Mouse (Mus musculus): ENCODE data around the gene Tm4sf5. TPM values are rescaled to one million over a fixed set of nuclear protein-coding genes. Genes with fewer than 3 reads are reported as not detected.
A peak's percentile ranks its signal among the peaks of the same experiment; 100 is the strongest.

Gene Tm4sf5
- polyA plus RNA-seq, 1 experiment, result 587 TPM

- Histone ChIP-seq H3K27me3 (ENCODE audit: control insufficient read depth, insufficient read depth, low read length) (no peaks in the 10 kb centered on the region), H3K4me1 (ENCODE audit: control insufficient read depth, insufficient read depth, insufficient read length, low read length) (peaks cover 19% of the 10 kb centered on the region), H3K27ac (ENCODE audit: insufficient read depth, low read depth, low read length) (peak overlapping the region; percentile 72), H3K36me3 (ENCODE audit: control insufficient read depth, insufficient read depth, low read length) (peaks cover 25% of the 10 kb centered on the region), H3K4me3 (ENCODE audit: low read depth, low read length) (peak overlapping the region; percentile 51)
- peak; percentile 67 for TF ChIP-seq CTCF (IDR thresholded peaks at IDR 0.05; ENCODE audit: extremely low read depth, insufficient read length, insufficient replicate concordance, low read depth, low read length)
- TF ChIP-seq POLR2A (IDR thresholded peaks at IDR 0.05; ENCODE audit: low read depth, low read length), result no peak
- 13% methylated on average over 19 of the region's 19 CpGs for WGBS
Measured at GRCm38 (mm10) chr11:70509753-70510564, 4.9 kb downstream of the Tm4sf5 start.

GRCm38 (mm10) chr11:70511242-70511641 is 6.2 kb downstream of the Tm4sf5 start:
- WGBS, result 85% methylated on average over 2 of the region's 2 CpGs
- H3K4me3 ChIP-seq (ENCODE audit: low read depth, low read length), result no peak overlapping the region
- TF ChIP-seq POLR2A (IDR thresholded peaks at IDR 0.05; ENCODE audit: low read depth, low read length) (no peak), CTCF (IDR thresholded peaks at IDR 0.05; ENCODE audit: extremely low read depth, insufficient read length, insufficient replicate concordance, low read depth, low read length) (no peak)
- no peak overlapping the region for H3K27ac ChIP-seq (ENCODE audit: insufficient read depth, low read depth, low read length)
- H3K4me1 ChIP-seq (ENCODE audit: control insufficient read depth, insufficient read depth, insufficient read length, low read length), result peaks cover 19% of the 10 kb centered on the region
- peaks cover 25% of the 10 kb centered on the region for H3K36me3 ChIP-seq (ENCODE audit: control insufficient read depth, insufficient read depth, low read length)
- H3K27me3 ChIP-seq (ENCODE audit: control insufficient read depth, insufficient read depth, low read length), result no peaks in the 10 kb centered on the region

- 94% methylated on average over 7 of the region's 7 CpGs for WGBS
- Histone ChIP-seq H3K36me3 (ENCODE audit: control insufficient read depth, insufficient read depth, low read length) (peaks cover 25% of the 10 kb centered on the region), H3K27ac (ENCODE audit: insufficient read depth, low read depth, low read length) (no peak overlapping the region), H3K27me3 (ENCODE audit: control insufficient read depth, insufficient read depth, low read length) (no peaks in the 10 kb centered on the region), H3K4me3 (ENCODE audit: low read depth, low read length) (no peak overlapping the region), H3K4me1 (ENCODE audit: control insufficient read depth, insufficient read depth, insufficient read length, low read length) (peaks cover 19% of the 10 kb centered on the region)
- no peak for TF ChIP-seq POLR2A (IDR thresholded peaks at IDR 0.05; ENCODE audit: low read depth, low read length)
- no peak for TF ChIP-seq CTCF (IDR thresholded peaks at IDR 0.05; ENCODE audit: extremely low read depth, insufficient read length, insufficient replicate concordance, low read depth, low read length)
Measured at GRCm38 (mm10) chr11:70511825-70512224, 6.8 kb downstream of the Tm4sf5 start.

- H3K27me3 ChIP-seq (ENCODE audit: control insufficient read depth, insufficient read depth, low read length), result no peaks in the 10 kb centered on the region
- TF ChIP-seq POLR2A (IDR thresholded peaks at IDR 0.05; ENCODE audit: low read depth, low read length) (no peak), CTCF (IDR thresholded peaks at IDR 0.05; ENCODE audit: extremely low read depth, insufficient read length, insufficient replicate concordance, low read depth, low read length) (no peak)
- no peak overlapping the region for H3K27ac ChIP-seq (ENCODE audit: insufficient read depth, low read depth, low read length)
- no peak overlapping the region for H3K4me3 ChIP-seq (ENCODE audit: low read depth, low read length)
- H3K36me3 ChIP-seq (ENCODE audit: control insufficient read depth, insufficient read depth, low read length), result peaks cover 22% of the 10 kb centered on the region
- peaks cover 17% of the 10 kb centered on the region for H3K4me1 ChIP-seq (ENCODE audit: control insufficient read depth, insufficient read depth, insufficient read length, low read length)
- 79% methylated on average over 7 of the region's 7 CpGs for WGBS
Measured at GRCm38 (mm10) chr11:70512709-70513342, 7.8 kb downstream of the Tm4sf5 start.

GRCm38 (mm10) chr11:70513520-70513919 is 8.5 kb downstream of the Tm4sf5 start:
- H3K36me3 ChIP-seq (ENCODE audit: control insufficient read depth, insufficient read depth, low read length), result peaks cover 22% of the 10 kb centered on the region
- no peak for TF ChIP-seq POLR2A (IDR thresholded peaks at IDR 0.05; ENCODE audit: low read depth, low read length)
- peak; percentile 21; the same call in 1 of the 2 replicates for TF ChIP-seq CTCF (IDR thresholded peaks at IDR 0.05; ENCODE audit: extremely low read depth, insufficient read length, insufficient replicate concordance, low read depth, low read length)
- no peak overlapping the region for H3K4me3 ChIP-seq (ENCODE audit: low read depth, low read length)
- peaks cover 16% of the 10 kb centered on the region for H3K4me1 ChIP-seq (ENCODE audit: control insufficient read depth, insufficient read depth, insufficient read length, low read length)
- H3K27ac ChIP-seq (ENCODE audit: insufficient read depth, low read depth, low read length), result no peak overlapping the region
- no peaks in the 10 kb centered on the region for H3K27me3 ChIP-seq (ENCODE audit: control insufficient read depth, insufficient read depth, low read length)
- WGBS, result 65% methylated on average over 11 of the region's 11 CpGs

- peaks cover 17% of the 10 kb centered on the region for H3K4me1 ChIP-seq (ENCODE audit: control insufficient read depth, insufficient read depth, insufficient read length, low read length)
- H3K27me3 ChIP-seq (ENCODE audit: control insufficient read depth, insufficient read depth, low read length), result no peaks in the 10 kb centered on the region
- H3K4me3 ChIP-seq (ENCODE audit: low read depth, low read length), result no peak within 1 kb of the TSS
- peaks cover 20% of the 10 kb centered on the region for H3K36me3 ChIP-seq (ENCODE audit: control insufficient read depth, insufficient read depth, low read length)
- H3K27ac ChIP-seq (ENCODE audit: insufficient read depth, low read depth, low read length), result no peak within 1 kb of the TSS
- no peak for TF ChIP-seq POLR2A (IDR thresholded peaks at IDR 0.05; ENCODE audit: low read depth, low read length)
- 94% methylated on average over 7 of the region's 7 CpGs for WGBS
Measured at GRCm38 (mm10) chr11:70514288-70514687, 9.2 kb downstream of the Tm4sf5 start, which contains the start of gene Vmo1. TSS of gene Vmo1 (minus strand) at chr11:70514616.

- TF ChIP-seq CTCF (IDR thresholded peaks at IDR 0.05; ENCODE audit: extremely low read depth, insufficient read length, insufficient replicate concordance, low read depth, low read length) (no peak), POLR2A (IDR thresholded peaks at IDR 0.05; ENCODE audit: low read depth, low read length) (no peak)
- H3K4me1 ChIP-seq (ENCODE audit: control insufficient read depth, insufficient read depth, insufficient read length, low read length), result peaks cover 18% of the 10 kb centered on the region
- H3K4me3 ChIP-seq (ENCODE audit: low read depth, low read length), result no peak overlapping the region
- WGBS, result 28% methylated on average over 2 of the region's 2 CpGs
- no peaks in the 10 kb centered on the region for H3K27me3 ChIP-seq (ENCODE audit: control insufficient read depth, insufficient read depth, low read length)
- peaks cover 6% of the 10 kb centered on the region; the same call in 1 of the 2 replicates for H3K36me3 ChIP-seq (ENCODE audit: control insufficient read depth, insufficient read depth, low read length)
- no peak overlapping the region for H3K27ac ChIP-seq (ENCODE audit: insufficient read depth, low read depth, low read length)
Measured at GRCm38 (mm10) chr11:70516352-70516751, 11.3 kb downstream of the Tm4sf5 start.
